Mouse (Mus musculus) cerebellum, postnatal 14 days (tissue): ENCODE measurements around the gene Tbc1d7.

Experiments
- DNase-seq, 2 experiments: peaks; one replicate each; pipeline ENCODE4 v3.0.0; 2021; ENCODE audit warnings: mixed read lengths in 2 of 2

Tbc1d7 gene

GRCm38 (mm10) chr13:43132859-43133258 is 38.4 kb downstream of the Tbc1d7 start:
- peak; percentile 39 to 49 for DNase-seq

GRCm38 (mm10) chr13:43131741-43132191 is 39.5 kb downstream of the Tbc1d7 start:
- peak; percentile 39 to 52 for DNase-seq

- DNase-seq = no peak
These were observed 41.1 kb downstream of the Tbc1d7 start for GRCm38 (mm10) chr13:43130161-43130560.

- no peak for DNase-seq
These were observed 46.6 kb downstream of the Tbc1d7 start for GRCm38 (mm10) chr13:43124683-43125074.

- DNase-seq = no peak
These were observed 47.2 kb downstream of the Tbc1d7 start for GRCm38 (mm10) chr13:43123895-43124682.

GRCm38 (mm10) chr13:43122306-43123070 is 48.8 kb downstream of the Tbc1d7 start:
- no peak for DNase-seq

GRCm38 (mm10) chr13:43113141-43113540 is 58.2 kb downstream of the Tbc1d7 start:
- no peak for DNase-seq

- DNase-seq = no peak
These were observed 58.6 kb downstream of the Tbc1d7 start for GRCm38 (mm10) chr13:43112707-43113106.

GRCm38 (mm10) chr13:43112280-43112679 is 59.0 kb downstream of the Tbc1d7 start:
- peak; percentile 98 to 99 for DNase-seq

GRCm38 (mm10) chr13:43104496-43104895 is 66.8 kb downstream of the Tbc1d7 start:
- peak in 1 of 2 experiments; percentile 25 for DNase-seq

GRCm38 (mm10) chr13:43102943-43103342 is 68.4 kb downstream of the Tbc1d7 start:
- no peak for DNase-seq
